Mouse (Mus musculus) liver, embryonic 13.5 days (tissue): ENCODE data around the gene Rab11fip5. TPM values are rescaled to one million over a fixed set of nuclear protein-coding genes. Genes with fewer than 3 reads are reported as not detected.

ENCODE experiments used
- ATAC-seq: fragments of 200-750 bp; cut with Nextera tagmentation; 2 replicates; pipeline ENCODE4 v1.8.0; 2017; ENCODE audit warnings: low read depth, mild to moderate bottlenecking, moderate number of reproducible peaks, moderate library complexity
- DNase-seq: peaks from one replicate; pipeline ENCODE4 v3.0.0; 2022
- H3K27ac ChIP-seq: fragments of 300-500 bp; sonication (generic); 2 replicates; pipeline ENCODE4 v1.5.1; 2015; ENCODE audit warnings: moderate library complexity, mild to moderate bottlenecking, inconsistent platforms
- H3K27me3 ChIP-seq: fragments of 300-500 bp; sonication (generic); 2 replicates; pipeline ENCODE4 v1.6.1; 2015; ENCODE audit warnings: mild to moderate bottlenecking, inconsistent platforms
- H3K36me3 ChIP-seq: fragments of 300-500 bp; sonication (generic); 2 replicates; pipeline ENCODE4 v1.6.1; 2015; ENCODE audit warnings: mild to moderate bottlenecking, inconsistent platforms
- H3K4me1 ChIP-seq: fragments of 300-500 bp; sonication (generic); replicated peaks from 2 replicates; pipeline ENCODE4 v1.6.1; 2015; ENCODE audit warnings: inconsistent platforms
- H3K4me2 ChIP-seq: fragments of 300-500 bp; sonication (generic); 2 replicates; pipeline ENCODE4 v1.6.1; 2015; ENCODE audit warnings: inconsistent platforms, mild to moderate bottlenecking, moderate library complexity
- H3K4me3 ChIP-seq: fragments of 300-500 bp; sonication (generic); replicated peaks from 2 replicates; pipeline ENCODE4 v1.5.1; 2015; ENCODE audit warnings: mild to moderate bottlenecking, inconsistent platforms
- H3K9ac ChIP-seq: fragments of 300-500 bp; sonication (generic); 2 replicates; pipeline ENCODE4 v1.6.1; 2015; ENCODE audit warnings: mild to moderate bottlenecking, inconsistent platforms
- H3K9me3 ChIP-seq: fragments of 300-500 bp; sonication (generic); replicated peaks from 2 replicates; pipeline ENCODE4 v1.6.1; 2016; ENCODE audit warnings: inconsistent platforms
- WGBS: fragments of 180-500 bp; shearing (Covaris S2); methylation state at CpG from one replicate; pipeline ENCODE4 v1.1.7; 2015; ENCODE audit not compliant: insufficient replicate concordance; 5-methylcytosine and 5-hydroxymethylcytosine counted together
- polyA plus RNA-seq: library from polyadenylated mRNA; unstranded; fragments of >200 nt; fragmentation: Nextera tagmentation; extraction: Ambion mirVana; gene quantifications from 2 replicates; pipeline ENCODE4 v1.2.1, GENCODE M21; 2015

Gene Rab11fip5
- polyA plus RNA-seq, 1 experiment from 2014 or later = 0.71 TPM

GRCm38 (mm10) chr6:85306375-85306774, 68.1 kb downstream of the Rab11fip5 start:
- Histone ChIP-seq H3K4me2 (no peak overlapping the region), H3K27me3 (no peaks in the 10 kb centered on the region), H3K4me1 (peaks cover 13% of the 10 kb centered on the region; the same call in 1 of the 2 replicates), H3K9me3 (no peaks in the 10 kb centered on the region), H3K27ac (no peak overlapping the region), H3K9ac (no peak overlapping the region), H3K36me3 (no peaks in the 10 kb centered on the region), H3K4me3 (no peak overlapping the region)
- ATAC-seq (no peak), DNase-seq (no peak)
- WGBS = 56% methylated on average over 3 of the region's 3 CpGs

- Histone ChIP-seq H3K36me3 (no peaks in the 10 kb centered on the region), H3K4me2 (no peak overlapping the region), H3K27ac (no peak overlapping the region), H3K27me3 (no peaks in the 10 kb centered on the region), H3K4me1 (peaks cover 13% of the 10 kb centered on the region; the same call in 1 of the 2 replicates), H3K4me3 (no peak overlapping the region), H3K9me3 (no peaks in the 10 kb centered on the region), H3K9ac (no peak overlapping the region)
- ATAC-seq (no peak), DNase-seq (no peak)
Observed at GRCm38 (mm10) chr6:85305826-85306225, 68.6 kb downstream of the Rab11fip5 start.

GRCm38 (mm10) chr6:85304966-85305365, 69.5 kb downstream of the Rab11fip5 start:
- WGBS = 57% methylated on average over 5 of the region's 5 CpGs
- Histone ChIP-seq H3K9ac (no peak overlapping the region), H3K27me3 (no peaks in the 10 kb centered on the region), H3K4me2 (no peak overlapping the region), H3K27ac (no peak overlapping the region), H3K4me1 (peaks cover 13% of the 10 kb centered on the region; the same call in 1 of the 2 replicates), H3K36me3 (no peaks in the 10 kb centered on the region), H3K4me3 (no peak overlapping the region), H3K9me3 (no peaks in the 10 kb centered on the region)
- ATAC-seq (no peak), DNase-seq (no peak)

- Histone ChIP-seq H3K36me3 (no peaks in the 10 kb centered on the region), H3K4me3 (no peak overlapping the region), H3K4me2 (no peak overlapping the region), H3K27ac (no peak overlapping the region), H3K27me3 (no peaks in the 10 kb centered on the region), H3K4me1 (peaks cover 13% of the 10 kb centered on the region; the same call in 1 of the 2 replicates), H3K9ac (no peak overlapping the region), H3K9me3 (no peaks in the 10 kb centered on the region)
- DNase-seq (no peak), ATAC-seq (no peak)
- 60% methylated on average over 3 of the region's 3 CpGs for WGBS
Observed at GRCm38 (mm10) chr6:85302326-85303055, 71.9 kb downstream of the Rab11fip5 start.

- no peak overlapping the region for H3K4me3 ChIP-seq
- H3K9ac ChIP-seq = no peak overlapping the region
- H3K27ac ChIP-seq = no peak overlapping the region
- 55% methylated on average over 7 of the region's 7 CpGs for WGBS
- H3K4me1 ChIP-seq = peaks cover 23% of the 10 kb centered on the region
- no peak for ATAC-seq
- no peak for DNase-seq
- no peaks in the 10 kb centered on the region for H3K27me3 ChIP-seq
- H3K36me3 ChIP-seq = no peaks in the 10 kb centered on the region
- H3K9me3 ChIP-seq = no peaks in the 10 kb centered on the region
- H3K4me2 ChIP-seq = no peak overlapping the region
Observed at GRCm38 (mm10) chr6:85295384-85296167, 78.9 kb downstream of the Rab11fip5 start.

- no peaks in the 10 kb centered on the region for H3K27me3 ChIP-seq
- H3K4me1 ChIP-seq = peaks cover 23% of the 10 kb centered on the region
- ATAC-seq = no peak
- H3K9ac ChIP-seq = no peak overlapping the region
- no peaks in the 10 kb centered on the region for H3K36me3 ChIP-seq
- no peak overlapping the region for H3K27ac ChIP-seq
- no peak overlapping the region for H3K4me3 ChIP-seq
- H3K9me3 ChIP-seq = no peaks in the 10 kb centered on the region
- H3K4me2 ChIP-seq = no peak overlapping the region
- 76% methylated on average over 5 of the region's 5 CpGs for WGBS
- no peak for DNase-seq
Observed at GRCm38 (mm10) chr6:85294004-85294379, 80.4 kb downstream of the Rab11fip5 start.

- Histone ChIP-seq H3K36me3 (no peaks in the 10 kb centered on the region), H3K9me3 (no peaks in the 10 kb centered on the region), H3K4me1 (peaks cover 28% of the 10 kb centered on the region), H3K27ac (no peak overlapping the region), H3K4me3 (no peak overlapping the region), H3K9ac (no peak overlapping the region), H3K27me3 (no peaks in the 10 kb centered on the region), H3K4me2 (no peak overlapping the region)
- DNase-seq (no peak), ATAC-seq (peak; percentile 51)
- WGBS = 39% methylated on average over 10 of the region's 10 CpGs
Observed at GRCm38 (mm10) chr6:85293255-85294003, 81.0 kb downstream of the Rab11fip5 start.

- ATAC-seq (no peak), DNase-seq (no peak)
- no peak overlapping the region for H3K9ac ChIP-seq
- H3K4me3 ChIP-seq = no peak overlapping the region
- H3K4me1 ChIP-seq = peaks cover 39% of the 10 kb centered on the region
- no peak overlapping the region for H3K27ac ChIP-seq
- no peak overlapping the region for H3K4me2 ChIP-seq
- 73% methylated on average over 16 of the region's 16 CpGs for WGBS
- H3K27me3 ChIP-seq = no peaks in the 10 kb centered on the region
- no peaks in the 10 kb centered on the region for H3K36me3 ChIP-seq
- H3K9me3 ChIP-seq = no peaks in the 10 kb centered on the region
Observed at GRCm38 (mm10) chr6:85290869-85291824, 83.3 kb downstream of the Rab11fip5 start.

- no peaks in the 10 kb centered on the region for H3K9me3 ChIP-seq
- ATAC-seq (peak; percentile 81), DNase-seq (peak; percentile 7)
- WGBS = 25% methylated on average over 4 of the region's 4 CpGs
- H3K36me3 ChIP-seq = no peaks in the 10 kb centered on the region
- H3K27me3 ChIP-seq = no peaks in the 10 kb centered on the region
- peaks cover 22% of the 10 kb centered on the region for H3K4me1 ChIP-seq
- no peak overlapping the region for H3K9ac ChIP-seq
- H3K4me2 ChIP-seq = no peak overlapping the region
- no peak overlapping the region for H3K27ac ChIP-seq
- no peak overlapping the region for H3K4me3 ChIP-seq
Observed at GRCm38 (mm10) chr6:85288193-85288857, 86.1 kb downstream of the Rab11fip5 start.

GRCm38 (mm10) chr6:85286283-85287047, 88.0 kb downstream of the Rab11fip5 start:
- DNase-seq (no peak), ATAC-seq (no peak)
- Histone ChIP-seq H3K27me3 (no peaks in the 10 kb centered on the region), H3K4me1 (peaks cover 16% of the 10 kb centered on the region), H3K9me3 (no peaks in the 10 kb centered on the region), H3K4me3 (no peak overlapping the region), H3K4me2 (no peak overlapping the region), H3K9ac (no peak overlapping the region), H3K36me3 (no peaks in the 10 kb centered on the region), H3K27ac (no peak overlapping the region)
- 61% methylated on average over 13 of the region's 13 CpGs for WGBS
